Mouse (Mus musculus) cerebellum, adult 8-10 months (tissue): ENCODE measurements around the gene Dcaf12.
A peak's percentile ranks its signal among the peaks of the same experiment; 100 is the strongest.

Experiments used
- DNase-seq: peaks from one replicate; pipeline ENCODE4 v3.0.0; 2022

Dcaf12 gene

DNA sequence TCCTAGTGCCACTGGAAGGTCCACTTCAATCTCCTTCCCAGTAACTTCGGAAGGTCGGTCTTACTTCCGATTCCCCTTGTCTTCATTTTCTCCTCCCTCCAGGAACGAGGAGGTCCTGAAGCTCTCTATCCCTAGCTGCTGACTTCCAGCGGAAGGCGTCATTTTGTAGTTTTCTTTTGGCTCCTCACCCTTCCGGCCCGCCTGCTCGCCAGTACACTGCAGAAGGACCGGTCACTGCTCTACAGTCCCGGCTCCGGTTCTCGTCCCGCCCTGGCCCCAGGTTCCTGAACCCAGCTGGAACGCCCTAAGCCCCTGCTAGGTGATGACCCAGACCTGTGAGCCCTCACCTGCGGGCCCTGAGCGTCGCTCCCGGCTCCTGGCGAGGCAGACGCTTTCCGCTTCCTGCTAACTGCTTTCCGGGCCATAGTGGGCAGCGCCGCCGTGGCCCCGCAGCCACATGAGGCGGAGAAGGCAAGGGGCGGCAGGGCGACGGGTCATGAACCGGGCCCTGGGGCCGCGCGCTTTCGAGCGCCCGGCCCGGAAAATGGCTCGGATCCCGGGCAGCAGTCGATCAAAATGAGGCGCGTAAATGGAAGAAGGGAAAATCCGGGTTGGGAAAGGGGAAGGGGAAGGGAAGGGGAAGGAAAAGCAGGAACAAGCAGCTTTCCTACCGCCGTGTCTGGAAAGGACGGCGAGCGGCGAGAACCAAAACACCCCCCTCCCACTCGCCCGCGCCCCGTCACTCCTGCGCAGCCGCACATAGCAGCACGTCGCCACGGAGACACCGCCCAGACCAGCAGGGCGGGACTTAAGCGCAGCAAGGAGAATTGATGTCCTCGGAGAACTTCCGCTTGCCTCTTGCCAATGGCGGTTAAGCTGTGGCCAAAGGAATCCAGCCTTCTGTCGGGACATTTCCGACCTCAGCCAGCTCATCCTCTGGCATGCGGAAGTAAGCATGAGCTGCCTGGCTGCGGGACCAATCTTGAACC is at the start of gene Dcaf12:
TSS of gene Dcaf12 (minus strand) at position 749 of the 989 bp plus-strand sequence.
- DNase-seq, result peak; percentile 92

DNA sequence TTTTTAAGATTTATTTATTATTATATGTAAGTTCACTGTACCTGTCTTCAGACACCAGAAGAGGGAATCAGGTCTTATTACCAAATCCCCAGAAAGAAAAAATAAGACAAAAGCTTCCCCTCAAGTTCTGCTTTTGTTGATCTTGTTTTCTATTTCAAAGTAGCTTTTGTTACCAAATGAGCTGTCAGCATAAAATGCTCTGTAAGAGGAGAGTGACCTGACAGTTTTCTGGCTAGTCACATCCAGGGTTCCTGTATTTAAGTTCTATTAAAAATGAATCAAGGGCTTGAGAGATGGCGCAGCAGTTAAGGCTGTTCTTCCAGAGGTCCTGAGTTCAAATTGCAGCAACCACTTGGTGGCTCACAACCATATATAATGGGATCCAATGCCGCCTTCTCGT is 46.4 kb upstream of the Dcaf12 start:
- DNase-seq, result no peak

DNA sequence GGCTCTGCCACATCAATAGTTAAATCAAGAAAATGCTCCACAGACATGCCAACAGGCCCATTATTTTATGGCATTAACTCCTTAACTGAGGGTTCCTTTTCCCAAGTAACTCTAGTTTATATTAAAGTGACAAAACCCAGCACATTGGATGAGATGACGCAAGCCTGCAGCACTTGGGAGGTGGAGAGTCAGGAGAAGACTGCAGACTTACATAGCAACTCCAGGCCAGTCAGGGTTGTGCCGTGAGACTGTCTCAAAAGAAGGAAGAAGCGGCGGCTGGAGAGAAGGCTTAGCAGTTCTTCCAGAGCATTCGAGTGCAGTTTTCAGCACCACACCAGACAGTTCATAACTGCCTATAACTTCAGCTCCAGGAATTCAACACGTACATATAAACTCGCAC is 44.7 kb upstream of the Dcaf12 start:
- no peak for DNase-seq

DNA sequence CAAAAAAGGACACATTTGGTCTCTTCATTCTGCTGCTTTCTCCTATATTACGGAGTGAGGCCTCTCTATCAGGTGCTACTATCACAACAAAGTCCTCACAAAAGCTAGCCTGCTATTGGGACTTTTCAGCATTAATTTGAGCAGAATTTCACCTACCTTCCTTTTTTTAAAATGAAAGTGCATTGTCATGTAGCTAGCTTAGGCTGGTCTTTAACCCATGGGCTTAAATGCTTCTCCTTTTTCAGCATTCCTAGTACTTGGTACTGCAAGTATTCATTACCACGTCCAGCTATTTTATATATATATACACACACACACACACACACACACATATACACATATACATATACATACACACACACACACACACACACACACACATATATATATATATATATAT is 44.0 kb upstream of the Dcaf12 start:
- DNase-seq, result no peak

DNA sequence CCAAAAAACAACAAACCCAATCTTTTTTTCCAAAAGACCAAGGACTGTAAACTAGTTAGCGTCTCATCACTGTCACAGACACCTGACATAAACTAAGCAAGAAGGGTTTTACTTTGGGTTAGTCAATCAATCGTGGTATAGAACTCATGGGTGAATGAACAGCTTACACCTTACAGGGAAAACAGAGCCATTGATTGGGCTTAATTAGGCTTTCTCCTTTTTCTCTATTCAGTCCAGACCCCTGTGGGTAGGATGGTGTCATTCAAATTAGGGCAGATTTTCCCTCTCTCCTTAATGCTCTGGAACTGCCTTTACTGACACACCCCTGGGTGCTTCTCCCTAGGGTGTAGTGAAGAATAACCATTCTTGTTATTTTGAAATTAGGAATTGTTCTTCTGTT is 42.5 kb upstream of the Dcaf12 start:
- DNase-seq, result no peak

DNA sequence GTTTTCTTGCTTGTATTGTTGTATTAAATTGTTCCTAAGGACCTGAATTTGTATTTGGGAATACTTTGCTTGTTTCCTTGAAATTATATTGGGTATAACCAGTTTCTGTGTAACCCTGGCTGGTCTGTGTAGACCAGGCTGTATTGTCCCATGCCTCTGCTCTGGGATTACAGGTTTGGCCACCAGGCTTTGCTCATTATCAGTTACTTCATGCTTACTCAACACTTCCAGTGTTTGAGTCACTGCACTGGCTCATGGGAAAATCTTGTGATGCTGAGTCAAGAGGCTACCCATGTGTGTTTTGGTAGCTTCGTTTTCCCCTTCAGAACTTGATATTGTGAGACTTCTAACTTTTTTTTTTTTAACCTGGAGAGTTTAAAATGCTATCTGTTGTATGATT is 38.6 kb upstream of the Dcaf12 start:
- DNase-seq, result no peak

DNA sequence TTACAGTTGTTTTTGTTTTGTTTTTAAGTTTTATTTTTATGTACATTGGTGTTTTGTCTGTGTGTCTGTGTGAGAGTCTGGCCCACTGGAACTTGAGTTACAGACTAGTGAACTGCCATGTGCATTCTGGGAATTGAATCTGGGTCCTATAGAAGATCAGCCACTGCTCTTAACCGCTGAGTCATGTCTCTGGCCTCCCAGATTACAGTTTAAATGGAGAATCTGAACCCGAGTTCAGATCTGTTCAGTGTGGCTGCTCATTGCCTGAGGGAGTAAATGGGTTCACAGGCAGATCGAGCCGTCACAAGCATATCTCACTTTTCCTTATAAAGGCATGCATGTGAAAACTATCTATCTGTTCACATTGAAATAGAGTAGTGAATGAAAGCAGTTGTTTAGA is 38.1 kb upstream of the Dcaf12 start:
- DNase-seq, result no peak

DNA sequence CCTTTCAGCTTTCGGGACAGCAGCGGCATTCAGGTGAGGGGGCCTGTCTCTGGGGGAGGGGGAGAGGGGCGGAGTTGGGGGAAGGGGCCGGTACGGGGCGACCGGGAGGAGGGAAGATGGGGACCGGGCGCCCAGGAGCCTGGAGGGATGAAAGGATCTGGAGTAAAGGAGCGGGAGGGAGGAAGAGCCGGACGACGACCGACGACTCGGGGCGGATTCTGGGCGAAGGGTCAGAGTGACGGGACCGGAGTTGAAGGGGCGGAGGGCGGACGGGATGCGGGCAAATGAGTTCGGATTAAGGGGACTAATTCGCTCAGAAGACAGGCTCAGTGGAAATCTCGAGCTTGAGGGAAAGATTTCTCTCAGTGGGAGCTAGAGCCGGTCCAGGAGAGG is 34.5 kb upstream of the Dcaf12 start:
- DNase-seq, result no peak

DNA sequence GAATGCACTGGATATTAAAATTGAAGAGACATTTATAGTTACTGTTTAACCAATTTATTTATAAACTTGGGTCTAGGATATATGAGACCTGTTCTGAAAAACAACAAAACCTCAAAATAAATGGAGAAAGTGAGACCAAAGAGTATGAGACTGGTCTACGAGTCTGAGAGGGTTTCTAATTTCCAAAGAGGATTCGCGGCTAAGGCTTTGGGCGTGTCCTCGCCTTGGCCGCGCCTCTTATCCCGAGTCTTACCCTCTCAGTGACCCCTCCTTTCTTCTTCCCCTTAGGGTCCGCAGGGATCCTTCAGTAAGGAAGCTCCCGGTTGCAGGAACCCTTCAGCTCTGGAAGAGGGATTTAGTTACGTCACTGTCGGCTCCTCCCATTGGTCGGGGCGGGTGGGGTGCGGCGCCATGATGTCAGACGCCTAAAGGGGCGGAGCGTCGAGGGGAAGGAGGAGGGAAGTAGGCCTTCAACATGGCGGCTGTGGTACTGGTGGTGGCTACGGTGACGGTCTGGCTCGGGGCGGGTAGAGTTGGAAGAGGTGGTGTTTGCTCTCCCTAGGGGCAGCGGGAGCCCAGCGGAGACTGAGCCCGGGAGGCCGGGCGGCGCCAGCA is 34.0 kb upstream of the Dcaf12 start, which contains the start of gene Ubap1:
TSS of gene Ubap1 (plus strand) at position 413 of the 615 bp plus-strand sequence.
- peak; percentile 90 for DNase-seq

DNA sequence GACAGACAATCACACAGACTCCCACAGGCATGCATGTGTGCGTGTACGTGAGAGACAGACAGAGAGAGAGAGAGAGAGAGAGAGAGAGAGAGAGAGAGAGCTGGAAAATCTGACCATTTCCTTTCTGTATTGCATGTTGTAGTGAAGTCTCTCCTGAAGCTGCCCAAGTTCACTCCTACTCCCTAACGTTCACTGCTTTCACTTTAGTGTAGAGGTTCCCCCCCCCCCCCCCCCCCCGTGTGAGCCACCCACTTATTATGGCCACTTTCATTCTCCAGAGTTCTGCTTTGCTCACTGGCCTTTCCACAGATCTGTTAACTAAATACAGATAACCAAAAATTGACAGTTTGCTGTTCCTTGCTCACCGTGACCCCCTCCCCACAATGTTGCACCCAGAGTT is 33.1 kb upstream of the Dcaf12 start:
- DNase-seq, result no peak

DNA sequence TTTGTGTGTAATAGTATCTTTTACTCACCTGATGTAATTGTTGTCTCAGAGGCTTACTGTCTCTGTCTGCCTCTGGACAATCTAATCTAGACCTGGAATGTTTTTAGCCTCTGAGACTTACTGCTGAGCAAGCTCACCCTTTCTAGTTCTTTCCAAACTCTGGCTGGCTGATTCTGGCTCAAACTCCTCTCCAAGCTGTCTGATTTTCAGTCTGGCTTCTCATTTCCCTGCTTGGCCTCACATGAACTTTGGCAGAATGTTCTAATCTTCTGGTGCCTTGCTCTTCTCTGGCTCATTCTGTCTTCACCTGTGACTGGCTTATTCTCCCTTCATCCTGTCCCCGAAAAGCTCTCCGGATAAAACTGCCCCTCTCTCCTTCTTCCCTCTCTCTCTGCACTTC is 31.3 kb upstream of the Dcaf12 start:
- DNase-seq, result no peak

DNA sequence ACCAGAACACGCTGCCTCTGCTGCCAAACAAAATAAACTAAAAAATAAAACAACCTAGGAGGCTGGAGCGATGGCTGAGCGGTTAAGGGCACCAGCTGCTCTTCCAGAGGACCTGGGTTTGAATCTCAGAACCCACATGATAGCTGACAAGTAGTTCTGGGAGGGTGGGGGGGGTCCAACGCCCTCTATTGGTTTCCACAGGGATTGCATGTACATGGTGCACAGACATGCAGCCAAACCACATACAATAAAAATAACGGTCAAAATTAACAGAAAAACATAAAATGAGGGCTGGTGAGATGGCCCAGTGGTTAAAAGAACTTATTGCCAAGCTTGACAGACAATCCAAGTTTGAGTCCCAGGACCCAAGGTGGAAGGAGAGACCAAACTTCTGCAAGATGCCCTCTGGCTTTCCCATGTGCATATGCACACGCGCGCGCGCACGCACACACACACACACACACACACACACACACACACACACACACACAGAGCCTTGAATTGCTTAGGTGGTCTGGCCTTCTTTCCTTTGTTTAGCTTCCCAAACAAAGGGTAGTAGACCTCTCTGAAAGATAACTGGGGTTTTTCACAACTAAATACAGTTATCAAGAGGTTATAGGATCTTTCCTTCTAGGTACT is 26.3 kb upstream of the Dcaf12 start:
- DNase-seq, result no peak

DNA sequence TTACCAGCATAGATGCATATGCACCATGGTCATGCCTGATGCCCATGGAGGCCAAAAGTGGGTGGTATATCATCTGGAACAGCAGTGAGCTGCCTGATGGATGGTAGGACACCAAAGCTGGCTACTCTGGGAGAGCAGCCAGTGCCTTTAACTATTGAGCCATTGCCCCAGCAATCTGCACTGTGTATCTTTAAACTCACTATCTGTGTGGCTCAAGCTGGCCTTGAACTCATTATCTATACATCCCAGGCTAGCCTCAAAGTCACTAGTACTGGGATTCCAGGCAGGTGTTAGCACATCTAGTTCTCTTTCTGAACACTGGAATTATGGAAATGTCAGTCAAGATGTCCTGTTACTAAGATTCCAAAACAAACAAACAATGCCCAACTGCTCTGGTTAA is 21.9 kb upstream of the Dcaf12 start:
- no peak for DNase-seq

DNA sequence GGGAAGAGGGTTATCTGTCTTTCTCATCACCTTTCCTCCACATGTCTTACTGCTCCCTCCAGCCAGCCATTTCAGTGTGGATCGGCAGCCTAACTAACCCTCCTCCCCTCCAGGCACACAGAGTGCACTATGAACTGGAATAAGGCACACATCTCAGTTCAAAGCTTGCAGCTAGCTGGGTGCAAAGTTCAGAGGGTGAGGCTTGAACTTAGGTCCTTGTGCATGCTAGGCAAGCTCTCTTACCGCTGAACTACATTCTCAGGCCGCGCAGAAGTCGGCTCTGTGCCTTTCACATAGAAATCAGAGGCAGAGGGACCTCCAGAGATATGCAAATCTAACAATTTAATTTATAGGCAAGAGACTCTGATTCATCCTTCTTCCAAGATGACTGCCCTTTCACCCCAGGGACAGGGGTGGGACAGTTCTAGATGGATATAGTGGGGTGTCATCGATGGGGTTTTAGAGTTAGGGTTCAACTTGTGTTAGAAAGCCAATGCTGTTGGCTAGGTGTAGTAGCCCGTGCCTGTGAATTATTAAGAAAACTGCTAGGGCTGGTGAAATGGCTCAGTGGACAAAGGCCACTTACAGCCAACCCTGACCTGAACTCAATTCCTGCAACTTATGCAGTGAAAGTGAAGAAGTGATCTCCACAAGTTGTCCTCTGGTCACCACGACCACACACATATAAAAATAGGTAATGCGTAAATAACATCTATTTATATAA is 17.2 kb upstream of the Dcaf12 start:
- no peak for DNase-seq

DNA sequence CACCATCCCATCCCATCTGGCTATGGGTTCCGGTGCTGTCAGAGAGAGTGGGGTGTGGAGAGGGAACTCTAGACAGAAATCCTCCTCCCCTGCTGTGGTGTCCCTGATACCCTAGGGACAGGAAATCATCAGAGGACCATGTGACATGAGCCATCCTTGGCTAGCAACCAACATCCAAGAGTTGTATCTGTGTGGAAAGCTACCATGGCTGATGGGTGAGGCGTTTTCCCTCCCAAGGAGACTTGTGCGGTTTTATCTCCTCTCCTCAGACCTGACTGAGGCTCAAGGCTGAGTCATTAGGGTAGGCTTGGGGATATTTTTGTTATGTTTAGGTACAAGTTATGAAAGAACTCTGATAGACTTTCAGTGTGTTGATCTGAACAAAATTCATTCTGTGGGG is 16.4 kb upstream of the Dcaf12 start:
- no peak for DNase-seq

DNA sequence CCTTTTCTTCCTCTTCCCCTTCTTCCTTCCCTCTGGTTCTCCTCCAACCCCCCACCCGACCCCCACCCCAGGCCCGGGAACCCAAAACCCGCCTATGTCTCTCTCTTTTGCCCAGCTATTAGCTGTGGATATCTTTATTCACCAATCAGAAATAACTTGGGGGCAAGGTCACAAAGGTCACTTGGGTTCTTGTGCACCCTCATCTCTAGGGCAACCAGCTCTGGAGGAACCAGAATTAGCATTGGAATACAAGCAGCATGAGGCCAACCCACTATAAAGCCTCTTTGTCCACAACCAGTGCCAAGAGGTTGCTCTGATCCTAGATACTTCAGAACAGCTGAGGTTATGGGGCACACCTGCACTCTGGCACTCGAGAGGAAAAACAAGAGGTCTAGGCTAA is 14.8 kb upstream of the Dcaf12 start:
- DNase-seq, result no peak

DNA sequence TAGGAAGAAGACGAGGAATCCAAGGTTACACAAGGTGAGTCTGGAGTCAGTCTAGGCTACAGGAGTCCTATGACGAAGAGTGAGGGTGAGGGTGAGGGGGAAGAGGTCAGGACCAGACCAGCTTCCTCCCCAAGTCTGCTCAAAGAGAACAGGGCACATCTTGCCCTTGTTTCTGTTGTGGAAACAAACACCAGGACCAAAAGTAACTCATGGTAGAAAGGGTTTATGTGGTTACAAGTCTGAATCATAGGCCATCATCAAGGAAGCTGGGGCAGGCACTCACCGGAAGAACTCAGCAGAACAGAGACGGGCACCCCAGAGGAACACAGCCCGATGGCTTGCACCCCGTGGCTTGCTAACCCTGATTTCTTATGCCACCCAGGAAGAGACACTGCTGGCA is 12.2 kb upstream of the Dcaf12 start:
- DNase-seq, result no peak

DNA sequence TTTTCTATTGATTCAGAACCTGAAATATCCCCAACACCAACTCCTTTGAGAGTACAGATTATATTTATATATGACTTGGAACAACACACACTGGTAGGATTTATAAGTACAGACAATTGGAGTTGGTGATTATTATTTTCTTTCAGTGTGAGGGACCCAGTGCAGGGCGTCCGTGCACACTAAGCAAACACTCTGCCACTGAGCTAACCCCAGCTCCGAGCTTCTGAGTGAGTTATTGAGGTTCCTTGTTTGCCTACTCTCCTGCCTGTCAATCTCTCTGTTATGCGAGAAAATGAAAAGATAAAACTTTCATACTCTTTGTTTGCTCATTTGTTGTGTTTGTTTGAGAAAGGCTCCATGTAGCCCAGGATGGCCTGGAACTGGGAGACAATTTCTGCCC is 6.3 kb upstream of the Dcaf12 start:
- DNase-seq, result no peak

DNA sequence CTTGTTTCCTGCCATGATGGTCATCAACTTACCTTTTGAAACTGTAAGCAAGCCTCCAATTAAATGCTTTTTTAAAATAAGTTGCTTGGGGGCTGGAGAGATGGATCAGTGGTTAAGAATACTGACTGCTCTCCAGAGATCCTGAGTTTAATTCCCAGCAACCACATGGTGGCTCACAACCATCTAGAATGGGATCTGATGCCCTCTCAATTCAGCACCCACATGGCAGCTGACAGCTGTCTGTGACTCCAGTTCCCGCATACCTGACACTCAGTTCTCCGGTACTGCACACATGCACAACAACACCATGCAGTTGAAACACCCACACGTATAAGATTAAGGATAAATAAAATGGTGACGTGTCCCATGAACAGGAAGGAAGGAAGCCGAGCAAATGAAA is 3.6 kb upstream of the Dcaf12 start:
- no peak for DNase-seq

DNA sequence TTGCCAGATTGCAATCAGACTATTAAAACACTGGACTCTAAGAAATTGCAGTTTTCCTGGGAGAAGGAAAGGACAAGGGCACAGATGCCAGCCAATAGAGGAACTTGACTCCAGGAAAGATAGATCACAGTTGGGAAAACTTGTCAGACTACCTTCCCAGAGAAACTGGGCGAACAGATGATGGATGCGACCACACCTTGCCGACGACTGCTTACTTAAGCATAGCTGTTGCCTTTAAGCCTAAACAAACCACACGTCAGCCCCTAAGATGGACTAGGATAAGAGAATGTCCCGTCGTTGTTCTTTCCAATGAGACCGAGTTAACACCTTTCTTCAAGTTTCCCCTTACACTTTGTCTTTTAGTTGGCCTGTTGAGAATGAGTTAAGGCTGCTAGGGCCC is 484 bp upstream of the Dcaf12 start:
- DNase-seq, result no peak

DNA sequence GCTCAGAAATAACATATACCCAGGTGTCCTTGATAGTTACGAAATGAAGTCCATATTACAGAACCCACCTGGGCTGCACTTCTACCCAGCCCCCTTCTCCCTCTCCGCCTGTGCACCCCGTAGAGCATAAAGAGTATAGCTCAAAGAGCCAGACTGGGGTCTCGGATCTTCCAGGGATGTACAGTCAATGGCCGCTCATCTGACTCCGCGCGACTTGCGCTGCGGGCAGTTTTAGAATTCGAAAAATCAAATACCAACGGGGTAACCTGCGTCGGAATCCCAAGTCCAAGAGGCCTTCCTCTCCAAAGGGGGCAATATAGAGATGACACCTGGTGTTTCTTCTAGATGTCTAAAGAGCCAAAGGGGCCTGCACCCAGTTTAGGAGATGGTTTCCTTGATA is 967 bp downstream of the Dcaf12 start:
- DNase-seq, result no peak

DNA sequence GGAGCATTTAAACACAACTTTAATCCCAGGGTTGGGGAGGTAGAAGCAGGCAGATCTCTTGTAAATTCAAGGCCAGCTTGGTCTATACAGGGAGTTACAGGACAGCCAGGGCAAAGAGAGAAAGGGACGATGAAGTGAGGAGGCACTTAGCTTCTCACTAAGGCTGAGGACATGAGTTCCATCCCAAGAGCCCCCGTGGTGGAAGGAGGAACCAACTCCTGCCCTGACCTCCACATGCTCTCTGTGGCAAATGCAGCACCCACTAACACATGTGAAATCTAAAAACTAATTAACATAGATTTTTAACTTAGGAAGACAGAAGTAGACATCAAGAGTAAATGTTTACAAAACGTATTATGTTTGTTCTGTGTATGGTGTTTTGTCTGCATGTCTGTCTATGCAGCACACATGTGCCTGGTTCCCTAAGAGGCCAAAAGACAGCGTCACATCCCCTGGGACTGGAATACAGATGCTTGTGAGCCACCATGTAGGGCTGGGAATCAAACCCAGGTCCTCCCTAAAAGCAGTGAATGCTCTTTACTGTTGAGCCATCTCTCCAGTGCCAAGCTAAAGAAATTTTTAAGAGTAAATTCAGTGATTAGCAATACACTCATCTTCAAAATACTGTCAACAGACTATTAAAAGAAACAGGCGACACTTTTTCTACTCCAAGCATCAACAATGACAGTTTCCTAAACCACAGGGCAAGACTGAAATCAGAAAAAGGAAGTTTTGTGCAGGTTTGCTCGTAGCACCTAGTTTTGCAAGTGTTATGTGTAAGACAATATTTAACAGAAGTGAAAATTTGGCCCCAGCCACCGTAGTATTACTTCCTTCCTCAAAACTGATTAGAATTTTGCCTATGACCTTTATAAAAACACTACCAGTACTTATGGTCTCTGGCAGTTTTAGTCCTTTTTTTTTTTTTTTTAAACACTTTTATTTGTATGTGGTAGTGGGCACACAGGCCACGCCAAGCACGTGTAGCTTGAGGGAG is 3.8 kb downstream of the Dcaf12 start:
- DNase-seq, result no peak
